Mouse (Mus musculus) kidney, adult 2 months (tissue): ENCODE results near the gene Spred3. TPM values are rescaled to one million over a fixed set of nuclear protein-coding genes. Genes with fewer than 3 reads are reported as not detected.
"Not testable (repeated sequence)": the region's sequence is repeated elsewhere in the genome, so short reads cannot be mapped to it uniquely, and the experiment has no call there.

Source experiments
- DNase-seq: peaks from one replicate; pipeline ENCODE4 v3.0.0; 2021
- H3K27ac ChIP-seq: fragments of 200-500 bp; 2 replicates; pipeline ENCODE4 v1.5.1; 2012; ENCODE audit warnings: low read depth, low read length, control low read depth, inconsistent platforms; ENCODE audit not compliant: insufficient read depth
- H3K27me3 ChIP-seq: fragments of 200-500 bp; replicated peaks from 2 replicates; pipeline ENCODE4 v1.6.1; 2012; ENCODE audit warnings: mild to moderate bottlenecking, moderate library complexity, low read length, inconsistent platforms; ENCODE audit not compliant: control insufficient read depth, insufficient read depth
- H3K36me3 ChIP-seq: fragments of 200-500 bp; 2 replicates; pipeline ENCODE4 v1.6.1; 2012; ENCODE audit warnings: mild to moderate bottlenecking, moderate library complexity, low read length, inconsistent platforms; ENCODE audit not compliant: control insufficient read depth, insufficient read depth
- H3K4me1 ChIP-seq: fragments of 200-500 bp; 2 replicates; pipeline ENCODE4 v1.6.1; 2011; ENCODE audit warnings: low read length; ENCODE audit not compliant: control insufficient read depth, insufficient read depth
- H3K4me3 ChIP-seq: fragments of 200-500 bp; 2 replicates; pipeline ENCODE4 v1.5.1; 2011; ENCODE audit warnings: mild to moderate bottlenecking, low read depth, low read length, control low read depth; ENCODE audit not compliant: insufficient read depth
- CTCF ChIP-seq: fragments of 200-500 bp; conservative IDR thresholded peaks from 2 replicates; pipeline ENCODE4 v1.5.1; 2011; ENCODE audit warnings: low read depth, mild to moderate bottlenecking, control low read depth, low read length, moderate library complexity, mixed read lengths; ENCODE audit not compliant: insufficient read depth, insufficient read length
- POLR2A ChIP-seq: fragments of 200-500 bp; IDR thresholded peaks from one replicate; pipeline ENCODE4 v1.6.1; 2011; ENCODE audit warnings: low read depth, low read length, control low read depth
- WGBS: fragments of 180-500 bp; shearing (Covaris S2); methylation state at CpG from one replicate; pipeline ENCODE4 v1.1.7; 2018; 5-methylcytosine and 5-hydroxymethylcytosine counted together
- polyA plus RNA-seq: library from polyadenylated mRNA; depleted of rRNA; stranded (reverse); fragments of >200 nt; gene quantifications from 2 replicates; pipeline ENCODE4 v1.2.3, GENCODE M21; 2012

The Spred3 gene
- polyA plus RNA-seq, 1 experiment = 1.8 TPM

DNA sequence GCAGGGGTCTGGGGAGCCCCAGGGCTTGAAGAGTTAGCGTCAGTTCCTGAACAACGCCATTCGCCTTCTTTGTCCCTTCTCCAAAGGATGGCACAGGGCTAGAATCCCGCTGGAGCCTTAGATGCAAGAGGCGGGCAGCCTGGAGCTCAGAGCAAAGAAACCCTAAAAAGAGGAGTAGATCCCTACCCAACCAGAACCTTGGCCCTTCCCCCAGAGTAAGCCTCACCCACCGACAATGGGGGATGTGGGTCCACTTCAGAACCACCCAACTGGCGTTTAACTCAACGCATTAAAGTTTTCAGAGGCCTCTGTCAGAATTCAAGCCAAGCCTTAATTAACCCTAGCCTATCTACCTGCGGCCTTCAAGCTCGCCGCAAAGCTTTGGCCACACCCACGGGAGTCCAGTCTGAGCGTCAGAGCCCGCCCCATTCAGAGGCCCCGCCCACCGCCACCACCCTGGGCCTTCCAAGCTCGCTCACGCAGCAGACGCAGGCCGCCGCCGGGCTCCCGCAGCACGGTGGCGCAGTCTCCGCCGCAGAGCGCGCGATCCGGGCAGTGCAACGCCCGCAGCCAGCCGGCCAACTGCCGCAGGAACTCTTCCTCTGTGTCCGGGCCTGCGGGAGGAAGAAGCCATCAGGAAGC lies 14.9 kb downstream of the Spred3 start:
- 9% methylated on average over 37 of the region's 37 CpGs for WGBS
- TF ChIP-seq CTCF (0 out of 2 replicates have a peak, but pooled peaks have one; percentile 12), POLR2A (peak; percentile 54)
- peak; percentile 94 for DNase-seq
- Histone ChIP-seq H3K4me1 (no peaks in the 10 kb centered on the region), H3K36me3 (no peaks in the 10 kb centered on the region), H3K27ac (peak overlapping the region; percentile 74), H3K4me3 (peak overlapping the region; percentile 83), H3K27me3 (no peaks in the 10 kb centered on the region)

DNA sequence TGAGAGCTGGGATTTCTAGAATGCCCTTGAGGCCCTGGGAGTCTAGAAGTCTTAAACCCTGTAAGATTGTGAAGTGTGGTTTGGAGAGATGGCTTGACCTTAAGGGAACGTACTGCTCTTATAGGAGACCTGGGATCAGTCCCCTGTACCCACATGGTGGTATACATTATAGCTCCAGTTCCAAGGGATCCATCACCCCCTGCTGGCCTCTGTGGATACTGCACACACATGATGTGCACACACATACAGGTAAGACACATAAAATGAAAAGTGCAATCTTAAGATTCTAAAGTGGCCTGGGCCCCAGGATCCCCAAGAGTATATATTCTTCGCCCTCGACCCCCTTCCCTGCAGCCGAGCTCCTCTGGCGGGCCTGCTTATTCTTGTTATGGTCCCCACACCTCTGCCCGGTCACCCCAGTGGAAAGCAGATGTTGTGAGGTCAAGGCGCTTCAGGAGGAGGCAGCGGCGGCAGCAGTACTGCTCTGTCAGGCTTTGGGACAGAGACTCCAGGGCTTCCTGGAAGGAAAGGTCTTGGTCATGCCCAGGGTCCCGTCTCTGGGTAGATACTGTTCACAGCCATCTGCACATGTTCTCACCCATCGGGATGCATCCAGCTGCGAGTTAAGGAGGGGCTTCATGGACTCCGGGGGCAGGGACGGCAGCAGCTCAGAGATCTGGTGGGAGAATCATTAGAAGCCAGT lies 16.0 kb downstream of the Spred3 start:
- 96% methylated on average over 14 of the region's 14 CpGs for WGBS
- no peaks in the 10 kb centered on the region for H3K27me3 ChIP-seq
- TF ChIP-seq POLR2A = no peak
- no peak for TF ChIP-seq CTCF

DNA sequence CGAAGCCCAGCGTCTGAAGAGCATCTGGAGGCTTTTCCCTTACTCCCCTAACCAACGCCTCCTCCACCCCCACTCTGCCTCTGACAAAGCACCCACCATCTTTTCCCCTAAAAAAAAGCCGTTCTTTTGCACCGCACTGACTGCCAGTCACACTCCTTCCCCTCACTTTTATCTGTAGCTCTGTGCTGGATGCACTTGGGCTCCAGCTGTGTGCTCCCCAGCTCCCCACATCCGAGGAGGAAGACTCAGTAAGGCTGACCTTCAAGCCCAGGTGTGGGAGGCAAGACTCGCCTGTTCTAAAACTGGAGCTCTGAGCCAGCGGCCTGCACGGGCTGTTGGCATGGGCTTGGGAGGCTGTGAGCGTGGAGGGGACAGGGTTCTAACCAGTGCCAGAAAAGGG lies 18.7 kb downstream of the Spred3 start:
- no peaks in the 10 kb centered on the region for H3K4me1 ChIP-seq
- 67% methylated on average over 10 of the region's 10 CpGs for WGBS
- no peak overlapping the region for H3K27ac ChIP-seq
- H3K4me3 ChIP-seq = no peak overlapping the region
- TF ChIP-seq CTCF = no peak
- no peaks in the 10 kb centered on the region for H3K27me3 ChIP-seq
- no peaks in the 10 kb centered on the region for H3K36me3 ChIP-seq
- DNase-seq = no peak

More for the DNA sequence above, 16.0 kb downstream of the Spred3 start:
- Histone ChIP-seq H3K4me3 (no peak overlapping the region), H3K36me3 (no peaks in the 10 kb centered on the region), H3K27ac (no peak overlapping the region), H3K4me1 (no peaks in the 10 kb centered on the region)
- DNase-seq = no peak

DNA sequence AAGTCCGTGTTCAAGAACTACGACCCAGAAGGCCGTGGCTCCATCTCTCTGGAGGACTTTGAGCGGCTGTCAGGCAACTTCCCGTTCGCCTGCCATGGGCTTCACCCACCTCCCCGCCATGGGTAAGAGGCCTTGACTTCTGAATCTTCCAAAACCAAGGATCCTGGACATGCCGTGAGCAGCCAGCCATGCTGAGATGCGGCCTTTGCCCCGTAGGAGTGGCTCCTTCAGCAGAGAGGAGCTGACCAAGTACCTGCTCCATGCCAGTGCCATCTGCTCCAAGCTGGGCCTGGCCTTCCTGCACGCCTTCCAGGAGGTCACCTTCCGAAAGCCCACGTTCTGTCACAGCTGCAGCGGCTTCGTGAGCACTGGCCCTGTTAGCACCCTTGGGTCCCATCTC lies 21.4 kb downstream of the Spred3 start:
- 61% methylated on average over 15 of the region's 15 CpGs for WGBS
- Histone ChIP-seq H3K27ac (no peak overlapping the region), H3K36me3 (no peaks in the 10 kb centered on the region), H3K4me1 (no peaks in the 10 kb centered on the region), H3K4me3 (no peak overlapping the region), H3K27me3 (no peaks in the 10 kb centered on the region)
- DNase-seq = peak; percentile 75
- TF ChIP-seq POLR2A = no peak
- no peak for TF ChIP-seq CTCF

DNA sequence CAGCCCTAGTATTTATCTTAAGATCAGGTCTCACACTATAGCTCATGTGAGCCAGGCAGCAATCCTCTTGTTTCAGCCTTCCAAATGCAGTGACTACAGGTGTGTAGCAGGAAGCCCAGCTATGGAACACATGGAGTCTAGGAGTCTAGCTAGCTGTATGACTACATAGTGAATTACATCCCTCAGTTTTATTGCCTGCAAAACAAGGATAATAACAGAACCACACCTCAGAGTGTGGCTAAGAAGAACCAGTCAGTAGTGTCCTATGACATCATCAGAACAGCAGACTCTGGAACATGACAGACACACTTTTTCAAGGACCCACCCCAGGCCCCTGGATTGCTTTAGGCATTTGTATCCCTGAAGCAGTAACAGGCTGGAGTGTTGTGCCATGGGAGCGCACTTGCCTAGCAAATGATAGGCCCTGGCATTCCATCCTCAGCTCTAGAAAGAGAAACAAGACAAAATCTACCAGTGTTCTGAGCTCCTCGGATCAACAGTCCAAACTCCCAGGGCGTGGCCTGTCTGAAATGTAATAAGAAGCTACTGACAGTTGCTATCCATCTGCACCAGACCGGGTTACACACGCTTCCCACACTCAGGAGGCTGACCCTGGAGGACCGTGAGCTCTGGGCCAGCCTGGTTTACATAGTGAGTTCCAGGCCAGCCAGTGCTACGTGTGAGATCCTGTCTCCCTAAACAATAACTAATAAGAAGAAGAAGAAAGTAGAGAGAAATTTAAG lies 23.4 kb downstream of the Spred3 start:
- WGBS = 86% methylated on average over 7 of the region's 7 CpGs
- no peak for DNase-seq
- H3K27me3 ChIP-seq = no peaks in the 10 kb centered on the region
- TF ChIP-seq CTCF = no peak
- no peak for TF ChIP-seq POLR2A
- no peaks in the 10 kb centered on the region for H3K4me1 ChIP-seq
- H3K36me3 ChIP-seq = no peaks in the 10 kb centered on the region
- H3K27ac ChIP-seq = no peak overlapping the region
- H3K4me3 ChIP-seq = no peak overlapping the region

DNA sequence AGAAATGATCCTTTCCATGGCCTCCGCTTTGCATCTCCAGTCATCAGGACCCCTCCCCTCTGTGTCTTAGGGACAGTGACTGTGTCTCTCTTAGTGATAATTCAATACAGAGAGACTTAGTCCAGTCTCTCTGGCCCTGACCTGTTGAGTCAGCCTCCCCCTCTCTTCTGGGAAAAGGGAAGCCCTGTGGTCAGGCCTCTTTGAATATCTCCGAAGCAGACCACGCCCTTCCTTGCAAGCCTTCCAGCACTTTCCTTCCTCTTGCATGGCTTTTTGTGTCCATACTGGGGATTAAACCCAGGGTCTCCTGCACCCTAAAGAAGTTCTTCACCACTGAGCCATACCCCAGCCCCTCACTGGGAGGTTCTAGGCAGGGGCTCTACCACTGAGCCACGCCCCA lies 26.2 kb downstream of the Spred3 start:
- no peaks in the 10 kb centered on the region for H3K36me3 ChIP-seq
- DNase-seq = no peak
- H3K27ac ChIP-seq = no peak overlapping the region
- TF ChIP-seq POLR2A (no peak), CTCF (no peak)
- no peak overlapping the region for H3K4me3 ChIP-seq
- H3K27me3 ChIP-seq = no peaks in the 10 kb centered on the region
- H3K4me1 ChIP-seq = no peaks in the 10 kb centered on the region
- WGBS = 83% methylated on average over 4 of the region's 4 CpGs

DNA sequence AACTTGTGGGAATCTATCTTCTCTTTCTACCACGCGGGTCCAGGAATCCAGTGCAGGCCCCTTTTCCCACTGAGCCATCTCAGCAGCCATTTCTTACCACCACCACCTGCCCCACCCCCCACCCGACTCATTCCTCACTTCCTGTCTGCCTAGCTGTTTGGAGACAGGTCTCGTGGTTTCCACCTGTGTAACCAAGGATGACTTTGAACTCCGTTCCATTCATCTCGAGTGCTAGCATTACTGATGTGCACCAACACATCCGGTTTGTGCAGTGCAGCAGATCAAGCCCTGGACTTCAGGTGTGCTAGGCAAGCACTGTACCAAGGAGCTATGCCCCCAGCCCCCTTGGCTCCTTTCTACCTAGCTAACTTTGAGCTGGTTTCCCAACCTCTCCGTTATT lies 28.8 kb downstream of the Spred3 start:
- no peak overlapping the region for H3K4me3 ChIP-seq
- 74% methylated on average over 8 of the region's 8 CpGs for WGBS
- DNase-seq = no peak
- no peaks in the 10 kb centered on the region for H3K36me3 ChIP-seq
- TF ChIP-seq CTCF (no peak), POLR2A (no peak)
- H3K27ac ChIP-seq = no peak overlapping the region
- H3K27me3 ChIP-seq = no peaks in the 10 kb centered on the region
- no peaks in the 10 kb centered on the region for H3K4me1 ChIP-seq

DNA sequence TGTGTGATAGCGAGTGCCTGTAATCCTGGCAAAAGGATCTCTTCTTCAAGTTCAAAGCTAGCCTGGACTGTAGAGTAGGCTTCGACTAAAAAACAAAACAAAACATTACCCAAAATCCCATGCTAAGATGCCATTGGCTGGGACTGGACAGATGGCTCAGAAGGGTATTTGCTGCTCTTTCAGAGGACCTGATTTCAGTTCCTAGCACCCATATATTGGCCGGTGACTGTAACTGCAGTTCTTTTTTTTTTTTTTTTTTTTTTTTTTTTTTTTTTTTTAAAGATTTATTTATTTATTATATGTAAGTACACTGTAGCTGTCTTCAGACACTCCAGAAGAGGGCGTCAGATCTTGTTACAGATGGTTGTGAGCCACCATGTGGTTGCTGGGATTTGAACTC lies 31.0 kb downstream of the Spred3 start:
- WGBS = 93% methylated on average over 3 of the region's 4 CpGs

More for the DNA sequence above, 31.0 kb downstream of the Spred3 start:
- DNase-seq, H3K27ac ChIP-seq, H3K27me3 ChIP-seq, H3K36me3 ChIP-seq, H3K4me3 ChIP-seq, H3K4me1 ChIP-seq: not testable (repeated sequence)
